Mouse (Mus musculus) liver, adult 2 months (tissue): ENCODE measurements around the gene Prodh2. TPM values are rescaled to one million over a fixed set of nuclear protein-coding genes. Genes with fewer than 3 reads are reported as not detected.

ENCODE experiments used
- DNase-seq: peaks from one replicate; pipeline ENCODE4 v3.0.0-alpha.2; 2011; ENCODE audit warnings: low read depth, low spot score; ENCODE audit errors: extremely low read depth
- H3K27ac ChIP-seq: fragments of 200-500 bp; replicated peaks from 2 replicates; pipeline ENCODE4 v1.5.1; 2012; ENCODE audit warnings: low read depth, mild to moderate bottlenecking, control low read depth, inconsistent platforms, low read length; ENCODE audit not compliant: insufficient read depth
- H3K27me3 ChIP-seq: fragments of 200-500 bp; 2 replicates; pipeline ENCODE4 v1.6.1; 2012; ENCODE audit warnings: mild to moderate bottlenecking, moderate library complexity, low read length, inconsistent platforms; ENCODE audit not compliant: control insufficient read depth, insufficient read depth
- H3K36me3 ChIP-seq: fragments of 200-500 bp; 2 replicates; pipeline ENCODE4 v1.6.1; 2012; ENCODE audit warnings: low read length, inconsistent platforms; ENCODE audit not compliant: control insufficient read depth, insufficient read depth
- H3K4me1 ChIP-seq: fragments of 200-500 bp; 2 replicates; pipeline ENCODE4 v1.6.1; 2011; ENCODE audit warnings: low read length; ENCODE audit not compliant: control insufficient read depth, insufficient read depth
- H3K4me3 ChIP-seq: fragments of 200-500 bp; 2 replicates; pipeline ENCODE4 v1.5.1; 2011; ENCODE audit warnings: low read depth, mild to moderate bottlenecking, control low read depth, low read length, moderate library complexity; ENCODE audit not compliant: insufficient read depth
- H3K79me2 ChIP-seq: fragments of 200-500 bp; 2 replicates; pipeline ENCODE4 v1.6.1; 2012; ENCODE audit warnings: inconsistent platforms, mild to moderate bottlenecking, low read length, moderate library complexity; ENCODE audit not compliant: control insufficient read depth, insufficient read depth
- H3K9ac ChIP-seq: fragments of 200-500 bp; 2 replicates; pipeline ENCODE4 v1.6.1; 2012; ENCODE audit warnings: low read depth, mild to moderate bottlenecking, control low read depth, inconsistent platforms, low read length
- CTCF ChIP-seq: fragments of 200-500 bp; IDR thresholded peaks from 2 replicates; pipeline ENCODE4 v1.5.1; 2011; ENCODE audit warnings: low read depth, low read length, control low read depth
- POLR2A ChIP-seq: fragments of 200-500 bp; IDR thresholded peaks from 2 replicates; pipeline ENCODE4 v1.6.1; 2011; ENCODE audit warnings: low read length, control low read depth; ENCODE audit not compliant: insufficient read depth; ENCODE audit errors: extremely low read depth
- WGBS: fragments of 180-500 bp; shearing (Covaris S2); methylation state at CpG from one replicate; pipeline ENCODE4 v1.1.7; 2018; 5-methylcytosine and 5-hydroxymethylcytosine counted together
- polyA plus RNA-seq: library from polyadenylated mRNA; depleted of rRNA; stranded (reverse); fragments of >200 nt; gene quantifications from 2 replicates; pipeline ENCODE4 v1.2.3, GENCODE M21; 2012; rRNA removed
- total RNA-seq: library from RNA; depleted of rRNA; stranded (reverse); fragments of >200 nt; gene quantifications from 2 replicates; pipeline ENCODE4 v1.2.3, GENCODE M21; 2014; rRNA removed

Prodh2 gene
- total RNA-seq (220 and 232 TPM in 2 replicates), polyA plus RNA-seq (416 and 432 TPM in 2 replicates)

GRCm38 (mm10) chr7:30493401-30493931 is at the start of gene Prodh2:
Gene Prodh2 (plus strand): TSS chr7:30493622.
- Histone ChIP-seq H3K79me2 (no peaks in the 10 kb centered on the region; the same call in 1 of the 2 replicates), H3K4me3 (peak within 1 kb of the TSS; percentile 86), H3K36me3 (no peaks in the 10 kb centered on the region), H3K27me3 (no peaks in the 10 kb centered on the region), H3K27ac (peak within 1 kb of the TSS; percentile 98), H3K4me1 (no peaks in the 10 kb centered on the region), H3K9ac (peak within 1 kb of the TSS; percentile 90)
- TF ChIP-seq CTCF (peak; percentile 34), POLR2A (peak; percentile 78; the same call in 1 of the 2 replicates)
- peak; percentile 95 for DNase-seq
- WGBS, result 16% methylated on average over 11 of the region's 11 CpGs

GRCm38 (mm10) chr7:30443696-30444095 is 49.7 kb upstream of the Prodh2 start:
- H3K27me3 ChIP-seq, result peaks cover 11% of the 10 kb centered on the region
- no peaks in the 10 kb centered on the region for H3K4me1 ChIP-seq
- no peaks in the 10 kb centered on the region for H3K79me2 ChIP-seq
- H3K27ac ChIP-seq, result no peak overlapping the region
- no peak for TF ChIP-seq CTCF
- no peak for TF ChIP-seq POLR2A
- H3K4me3 ChIP-seq, result no peak overlapping the region
- no peak overlapping the region for H3K9ac ChIP-seq
- no peaks in the 10 kb centered on the region for H3K36me3 ChIP-seq
- no peak for DNase-seq
- WGBS, result 39% methylated on average over 9 of the region's 9 CpGs

- Histone ChIP-seq H3K27ac (no peak overlapping the region), H3K9ac (no peak overlapping the region), H3K27me3 (peaks cover 11% of the 10 kb centered on the region), H3K79me2 (no peaks in the 10 kb centered on the region), H3K36me3 (no peaks in the 10 kb centered on the region), H3K4me3 (no peak overlapping the region; the same call in 1 of the 2 replicates), H3K4me1 (no peaks in the 10 kb centered on the region)
- WGBS, result 2% methylated on average over 38 of the region's 38 CpGs
- no peak for DNase-seq
- TF ChIP-seq POLR2A (no peak), CTCF (no peak)
Observed at GRCm38 (mm10) chr7:30444154-30444970, 49.1 kb upstream of the Prodh2 start.

GRCm38 (mm10) chr7:30444971-30445751 is 48.3 kb upstream of the Prodh2 start, which contains the start of gene Aplp1:
Gene Aplp1 (minus strand): TSS chr7:30445535.
- H3K36me3 ChIP-seq, result no peaks in the 10 kb centered on the region
- H3K9ac ChIP-seq, result peak within 1 kb of the TSS; percentile 53
- H3K4me3 ChIP-seq, result peak within 1 kb of the TSS; percentile 56; the same call in 1 of the 2 replicates
- no peaks in the 10 kb centered on the region for H3K79me2 ChIP-seq
- H3K27ac ChIP-seq, result no peak within 1 kb of the TSS
- TF ChIP-seq CTCF (no peak), POLR2A (no peak)
- H3K27me3 ChIP-seq, result peaks cover 11% of the 10 kb centered on the region
- 2% methylated on average over 49 of the region's 72 CpGs for WGBS
- no peaks in the 10 kb centered on the region for H3K4me1 ChIP-seq
- no peak for DNase-seq

GRCm38 (mm10) chr7:30450241-30450640 is 43.2 kb upstream of the Prodh2 start:
- no peak for DNase-seq
- Histone ChIP-seq H3K9ac (no peak overlapping the region), H3K4me1 (peaks cover 4% of the 10 kb centered on the region; the same call in 1 of the 2 replicates), H3K36me3 (no peaks in the 10 kb centered on the region), H3K4me3 (no peak overlapping the region), H3K79me2 (no peaks in the 10 kb centered on the region), H3K27ac (no peak overlapping the region), H3K27me3 (peaks cover 13% of the 10 kb centered on the region)
- WGBS, result 87% methylated on average over 7 of the region's 7 CpGs
- no peak for TF ChIP-seq CTCF
- no peak for TF ChIP-seq POLR2A
